Mouse (Mus musculus) left cerebral cortex, adult 8-10 months (tissue): Measurements from ENCODE around the gene Hexb. TPM values are rescaled to one million over a fixed set of nuclear protein-coding genes. Genes with fewer than 3 reads are reported as not detected.
A peak's percentile ranks its signal among the peaks of the same experiment; 100 is the strongest.
"Not testable (repeated sequence)": the region's sequence is repeated elsewhere in the genome, so short reads cannot be mapped to it uniquely, and the experiment has no call there.

Experiments
- DNase-seq, 2 experiments: peaks; one replicate each; pipeline ENCODE4 v3.0.0; 2022; ENCODE audit warnings: low spot score in 2 of 2
- total RNA-seq, 4 experiments: library from RNA; stranded (reverse); gene quantifications; 2 replicates each; pipeline ENCODE4 v1.2.4; 2022

Gene Hexb
- total RNA-seq, 4 experiments from 2014 or later = 108 to 345 (median 194) TPM

DNA sequence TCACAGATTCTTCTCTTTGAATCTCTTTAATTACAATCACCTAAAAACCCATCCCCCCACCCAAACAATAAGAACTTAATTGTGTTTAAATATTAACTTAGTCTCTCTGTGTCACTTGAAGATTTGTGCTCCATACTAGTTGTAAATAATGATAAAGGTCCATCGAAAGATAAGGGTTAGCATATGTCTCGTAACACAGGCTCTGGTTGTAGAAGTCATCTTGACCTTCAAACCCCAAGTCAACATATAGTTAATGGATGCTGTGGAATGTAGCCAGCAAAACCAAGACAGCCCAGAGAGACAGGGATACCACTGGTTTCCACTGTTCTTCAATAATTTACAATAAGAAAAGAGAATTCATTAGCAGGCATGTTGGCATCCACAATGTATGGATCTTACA lies 14.0 kb downstream of the Hexb start:
- no peak for DNase-seq

DNA sequence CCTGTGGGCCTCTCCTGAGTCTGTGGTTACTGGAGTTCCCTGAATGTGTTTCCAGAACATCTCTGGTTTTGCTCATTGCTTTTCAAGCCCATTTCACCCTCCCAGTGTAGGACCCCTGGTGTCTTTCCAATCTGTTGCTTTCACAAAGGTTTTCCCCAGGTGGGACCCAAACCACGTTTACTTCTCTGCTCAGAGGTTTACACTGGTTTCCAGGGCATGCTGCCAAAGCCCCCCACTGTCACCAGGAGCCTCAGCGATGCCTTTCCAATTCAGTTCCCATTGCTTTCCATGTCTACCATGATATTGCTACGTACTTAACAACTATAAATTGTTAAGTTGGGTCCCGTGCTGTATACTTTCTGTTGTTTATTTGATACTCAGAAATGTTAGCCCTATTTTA lies 15.3 kb downstream of the Hexb start:
- DNase-seq = no peak

GRCm38 (mm10) chr13:97180113-97180828 lies 17.9 kb downstream of the Hexb start:
- no peak for DNase-seq

GRCm38 (mm10) chr13:97178943-97179342 lies 19.2 kb downstream of the Hexb start:
- DNase-seq = no peak

- DNase-seq = no peak
These were observed 21.4 kb downstream of the Hexb start for GRCm38 (mm10) chr13:97176731-97177130.

DNA sequence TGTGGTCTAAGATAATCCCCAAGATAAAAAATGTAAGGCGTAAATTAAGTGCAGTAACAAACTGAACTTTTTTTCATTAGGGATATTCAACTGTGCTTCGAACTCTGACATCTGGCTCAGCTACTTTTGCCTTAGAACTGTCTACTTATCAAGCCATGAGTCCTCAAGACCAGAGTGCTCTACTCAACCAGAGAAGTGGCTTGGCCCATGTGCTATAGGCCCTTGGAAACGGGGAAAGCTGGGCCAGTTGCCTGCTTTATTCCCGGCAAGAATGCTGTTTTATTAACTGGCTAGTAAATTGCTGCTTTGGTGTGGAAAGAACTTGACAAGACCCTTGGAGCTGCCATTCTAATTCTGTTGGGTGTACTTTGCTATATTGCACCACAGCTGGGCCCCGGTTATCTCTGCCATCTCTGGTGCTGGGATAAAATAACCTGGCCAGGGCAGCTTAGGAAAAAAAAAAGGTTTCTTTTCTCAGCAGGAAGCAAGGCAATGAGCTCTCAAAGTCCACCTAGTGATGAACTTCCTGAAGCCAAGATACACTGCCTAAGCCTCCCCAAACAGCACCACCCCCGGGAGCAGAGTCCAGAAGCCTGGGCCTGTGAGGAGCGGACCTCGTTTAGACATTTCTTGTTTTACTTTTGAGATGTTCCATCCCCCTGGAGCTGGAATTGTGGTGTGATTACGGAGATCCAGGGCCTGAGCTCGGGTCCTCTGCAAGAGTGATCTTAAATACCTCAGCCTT lies 22.5 kb downstream of the Hexb start:
- no peak for DNase-seq

- DNase-seq = no peak
These were observed 52.3 kb downstream of the Hexb start for GRCm38 (mm10) chr13:97145834-97146233.

DNA sequence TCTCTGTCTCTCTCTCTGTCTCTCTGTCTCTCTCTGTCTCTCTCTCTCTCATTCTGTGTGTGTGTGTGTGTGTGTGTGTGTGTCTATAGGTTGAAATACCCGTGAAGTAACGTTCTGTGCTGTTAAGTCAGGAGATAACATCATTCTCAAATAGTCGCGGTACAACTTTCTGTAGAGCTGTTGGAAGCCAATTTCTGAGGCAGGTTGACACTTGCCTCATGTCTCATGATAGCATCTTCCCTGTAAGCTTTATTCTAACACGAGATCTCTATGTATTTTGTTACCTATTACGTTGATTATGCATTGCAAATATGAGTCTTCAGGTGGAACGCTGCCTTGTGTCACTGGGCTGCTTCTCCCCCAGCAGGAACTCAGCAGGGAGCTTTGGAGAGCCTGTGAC lies 55.8 kb downstream of the Hexb start:
- DNase-seq = no peak

GRCm38 (mm10) chr13:97138404-97138931 lies 59.7 kb downstream of the Hexb start:
- not testable (repeated sequence) for DNase-seq

- DNase-seq = peak; percentile 87 to 90
These were observed 60.4 kb downstream of the Hexb start, which contains the start of the genes Gfm2 and Nsa2 for GRCm38 (mm10) chr13:97137466-97138400. Gfm2 (plus strand) TSS chr13:97137937. Nsa2 (minus strand) TSS chr13:97137937.

- DNase-seq = not testable (repeated sequence)
These were observed 67.7 kb downstream of the Hexb start for GRCm38 (mm10) chr13:97130413-97130812.

DNA sequence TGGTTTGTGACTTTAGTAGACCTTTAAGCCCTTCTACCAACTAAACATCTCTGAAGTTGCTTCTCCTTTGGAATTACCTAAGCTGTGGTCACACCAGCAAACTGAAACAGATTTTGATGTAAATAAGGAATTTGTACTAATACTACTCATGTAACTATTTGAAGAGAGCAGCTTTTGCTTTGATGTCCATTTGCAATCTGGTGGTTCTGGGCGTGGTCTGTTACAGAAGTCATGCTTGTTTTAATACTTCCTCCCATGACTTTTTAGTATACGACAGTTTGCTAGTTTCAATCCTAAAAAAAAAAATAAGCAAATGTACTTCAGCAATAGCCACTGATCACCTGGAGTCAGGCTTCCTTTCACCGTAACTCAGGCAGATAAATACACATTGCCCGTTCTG lies 68.5 kb downstream of the Hexb start:
- DNase-seq = not testable (repeated sequence)

Other genes starting within 250 kb of the Hexb start
- not detected for gene 1700029F12Rik, start 164.0 kb downstream of the Hexb start, total RNA-seq
- gene Fam169a, start 131.1 kb downstream of the Hexb start, total RNA-seq = 10 to 100 TPM; 44.6 to 52.0 (median 50.7) TPM
- 1 to 10 TPM in 2 of 4 experiments, not detected in 2; 1.2 to 3.0 TPM for gene Gm6169, start 99.1 kb downstream of the Hexb start, total RNA-seq
- 10 to 100 TPM; 21.3 to 28.4 (median 25.4) TPM for gene Gfm2, start 60.4 kb downstream of the Hexb start, total RNA-seq
- gene Nsa2, start 60.4 kb downstream of the Hexb start, total RNA-seq = 10 to 100 TPM; 29.4 to 43.6 (median 33.9) TPM
- gene Enc1, start 42.7 kb upstream of the Hexb start, total RNA-seq = 100 to 1,000 TPM; 425 to 545 (median 450) TPM